Mouse (Mus musculus): Measurements from ENCODE around the gene Ccdc69.

DNA sequence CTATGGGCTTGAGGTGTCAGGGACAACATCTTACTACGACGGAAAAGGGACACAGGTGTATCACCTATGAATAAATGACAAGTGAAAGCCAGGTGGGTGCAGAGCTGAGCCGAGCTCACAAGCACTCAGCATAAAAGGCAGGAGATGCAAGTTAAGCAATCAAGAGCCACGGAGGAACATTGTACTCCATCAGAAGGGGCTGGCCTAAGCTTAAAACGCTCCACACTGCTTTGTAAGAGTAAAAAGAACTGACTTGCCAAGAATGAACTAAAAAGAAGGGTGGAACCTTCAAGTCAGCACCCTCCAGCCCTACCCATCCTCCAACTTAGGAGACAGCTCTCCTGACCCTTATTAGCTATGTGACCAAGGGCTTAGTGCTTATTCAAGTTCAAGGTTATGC is 55.4 kb downstream of the Ccdc69 start:
- TF ChIP-seq CTCF (IDR thresholded peaks at IDR 0.05; ENCODE audit: low read depth, low read length) (no peak), POLR2A (IDR thresholded peaks at IDR 0.05; ENCODE audit: extremely low read depth, insufficient read depth, low read length) (no peak)
